Mouse (Mus musculus) retina, postnatal 1 day (tissue): ENCODE results near the gene Map10.

ENCODE experiments used
- DNase-seq: peaks from one replicate; pipeline ENCODE4 v3.0.0-alpha.2; 2012

The Map10 gene

DNA sequence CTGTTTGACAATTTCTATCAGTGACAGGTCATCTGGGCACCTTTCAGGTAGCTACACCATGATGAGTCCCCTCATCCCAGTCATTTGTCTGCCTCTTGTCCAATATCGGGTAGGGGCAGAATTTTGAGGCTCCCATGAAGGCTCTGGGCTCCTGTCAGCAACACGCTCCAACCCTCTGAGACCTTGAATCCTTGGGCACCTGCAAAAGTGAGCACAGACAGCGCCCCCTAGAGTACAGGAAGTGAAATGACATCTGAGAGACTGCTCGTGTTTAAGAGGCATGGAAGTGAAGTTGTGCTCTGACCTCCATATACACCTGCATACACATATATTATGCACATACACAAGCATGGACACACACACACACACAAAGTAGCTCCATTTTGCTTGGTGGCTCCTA is 49.3 kb downstream of the Map10 start:
- no peak for DNase-seq

- no peak for DNase-seq
Observed at GRCm38 (mm10) chr8:125722675-125723074, 53.1 kb downstream of the Map10 start.
